Mouse (Mus musculus) heart, adult 11 months (tissue): ENCODE data around the gene Mras.

Experiments used
- DNase-seq: peaks from one replicate; pipeline ENCODE4 v3.0.0; 2022

Gene Mras

GRCm38 (mm10) chr9:99411093-99411492 is 26.1 kb downstream of the Mras start:
- no peak for DNase-seq

- DNase-seq: no peak
Observed at GRCm38 (mm10) chr9:99409280-99409679, 27.9 kb downstream of the Mras start.

GRCm38 (mm10) chr9:99401288-99401974 is 35.8 kb downstream of the Mras start:
- DNase-seq: no peak

GRCm38 (mm10) chr9:99400781-99401180 is 36.4 kb downstream of the Mras start:
- no peak for DNase-seq

- DNase-seq: peak; percentile 91
Observed at GRCm38 (mm10) chr9:99397056-99397815, 39.9 kb downstream of the Mras start.

- no peak for DNase-seq
Observed at GRCm38 (mm10) chr9:99394366-99394765, 42.8 kb downstream of the Mras start.

GRCm38 (mm10) chr9:99393146-99393545 is 44.0 kb downstream of the Mras start:
- DNase-seq: no peak

- no peak for DNase-seq
Observed at GRCm38 (mm10) chr9:99391557-99391956, 45.6 kb downstream of the Mras start.

GRCm38 (mm10) chr9:99390716-99391115 is 46.5 kb downstream of the Mras start:
- DNase-seq: no peak

GRCm38 (mm10) chr9:99390201-99390600 is 47.0 kb downstream of the Mras start:
- DNase-seq: peak; percentile 91

- DNase-seq: no peak
Observed at GRCm38 (mm10) chr9:99389506-99389905, 47.7 kb downstream of the Mras start.

GRCm38 (mm10) chr9:99388856-99389255 is 48.3 kb downstream of the Mras start:
- no peak for DNase-seq

GRCm38 (mm10) chr9:99388078-99388477 is 49.1 kb downstream of the Mras start:
- DNase-seq: no peak

- DNase-seq: peak; percentile 96
Observed at GRCm38 (mm10) chr9:99382556-99382955, 54.6 kb downstream of the Mras start.

GRCm38 (mm10) chr9:99379194-99379593 is 58.0 kb downstream of the Mras start:
- DNase-seq: no peak

- DNase-seq: peak; percentile 88
Observed at GRCm38 (mm10) chr9:99376591-99377418, 60.4 kb downstream of the Mras start.

GRCm38 (mm10) chr9:99368431-99368830 is 68.8 kb downstream of the Mras start:
- no peak for DNase-seq

- DNase-seq: no peak
Observed at GRCm38 (mm10) chr9:99365906-99366305, 71.3 kb downstream of the Mras start.

- DNase-seq: no peak
Observed at GRCm38 (mm10) chr9:99363076-99363475, 74.1 kb downstream of the Mras start.

GRCm38 (mm10) chr9:99361946-99362345 is 75.2 kb downstream of the Mras start:
- DNase-seq: no peak

GRCm38 (mm10) chr9:99359012-99359411 is 78.2 kb downstream of the Mras start:
- no peak for DNase-seq

- peak; percentile 91 for DNase-seq
Observed at GRCm38 (mm10) chr9:99357921-99358692, 79.1 kb downstream of the Mras start, which contains the start of gene Esyt3. Gene Esyt3, minus strand, starts transcription at chr9:99358557.

GRCm38 (mm10) chr9:99357561-99357920 is 79.6 kb downstream of the Mras start:
- no peak for DNase-seq
